Mouse (Mus musculus) frontal cortex, postnatal 36 days (tissue): ENCODE results near the gene Ier5.
A peak's percentile ranks its signal among the peaks of the same experiment; 100 is the strongest.

ENCODE experiments used
- DNase-seq, 2 experiments: peaks; one replicate each; pipeline ENCODE4 v3.0.0; 2022; ENCODE audit warnings: low spot score in 2 of 2

Ier5 gene

DNA sequence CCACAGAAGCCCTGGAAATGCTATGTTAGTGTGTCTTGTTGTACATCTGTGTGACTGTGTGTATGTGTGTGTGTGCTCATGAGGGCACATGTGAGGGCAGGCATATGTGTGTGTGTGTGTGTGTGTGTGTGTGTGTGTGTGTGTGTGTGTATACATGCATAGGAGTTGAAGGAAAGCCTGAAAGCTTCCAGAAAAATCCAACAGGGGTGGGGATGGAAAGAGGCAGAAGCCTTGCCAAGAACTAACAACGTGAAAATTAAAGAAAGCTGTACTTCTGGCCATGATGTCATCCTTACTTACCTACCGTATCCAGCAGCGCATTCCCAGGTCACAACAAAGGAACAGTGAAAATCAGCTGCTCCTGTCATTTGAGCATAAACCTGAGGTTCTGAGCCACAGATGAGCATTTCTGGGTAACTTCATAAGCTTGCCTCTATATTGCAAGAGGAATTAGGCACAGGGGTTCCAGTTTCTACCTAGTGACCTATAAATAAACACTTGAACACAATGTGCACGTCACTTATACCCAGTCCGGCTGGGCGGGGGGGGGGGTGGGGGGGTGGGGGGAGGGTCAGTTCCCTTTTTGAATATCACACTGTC lies 45.0 kb downstream of the Ier5 start:
- DNase-seq = no peak

DNA sequence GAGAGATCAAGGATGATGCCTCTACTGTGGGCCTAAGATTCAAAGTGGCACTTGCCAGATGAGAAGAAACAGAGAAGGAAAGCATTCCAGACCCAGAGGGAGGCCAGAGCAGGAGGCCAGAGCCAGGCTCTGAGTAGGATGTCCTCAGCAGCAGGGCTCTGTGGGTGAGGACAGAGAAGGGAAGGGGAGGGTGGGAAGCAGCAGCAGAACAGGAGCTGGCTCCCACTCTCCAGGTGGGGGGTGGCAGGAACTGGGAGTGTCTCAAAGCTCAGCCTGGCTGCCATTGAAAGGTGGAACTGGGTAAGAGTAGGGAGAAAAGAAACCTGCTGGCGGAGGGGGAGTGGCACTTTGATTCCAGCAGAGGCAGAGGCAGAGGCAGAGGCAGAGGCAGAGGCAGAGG lies 46.1 kb downstream of the Ier5 start:
- no peak for DNase-seq

DNA sequence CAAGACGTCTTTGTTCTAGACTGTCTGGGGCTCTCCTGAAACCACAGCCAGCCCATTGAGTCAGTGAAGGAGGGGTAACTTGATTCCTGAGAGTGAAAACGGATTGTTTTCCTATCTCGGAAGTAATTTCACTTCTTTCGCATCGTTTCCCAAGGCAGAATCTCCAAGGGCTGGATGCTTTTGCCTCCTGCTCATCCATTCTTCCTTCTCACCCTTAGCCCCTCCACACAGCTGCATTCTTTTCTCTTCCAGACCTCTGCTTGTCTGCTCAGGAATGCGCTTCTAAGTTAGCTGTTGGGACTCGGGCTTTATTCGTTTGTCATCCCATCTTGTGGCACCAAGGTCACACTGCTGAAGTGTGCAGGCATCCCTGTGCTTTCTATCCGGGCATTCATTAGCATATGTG lies 46.7 kb downstream of the Ier5 start:
- DNase-seq = no peak

DNA sequence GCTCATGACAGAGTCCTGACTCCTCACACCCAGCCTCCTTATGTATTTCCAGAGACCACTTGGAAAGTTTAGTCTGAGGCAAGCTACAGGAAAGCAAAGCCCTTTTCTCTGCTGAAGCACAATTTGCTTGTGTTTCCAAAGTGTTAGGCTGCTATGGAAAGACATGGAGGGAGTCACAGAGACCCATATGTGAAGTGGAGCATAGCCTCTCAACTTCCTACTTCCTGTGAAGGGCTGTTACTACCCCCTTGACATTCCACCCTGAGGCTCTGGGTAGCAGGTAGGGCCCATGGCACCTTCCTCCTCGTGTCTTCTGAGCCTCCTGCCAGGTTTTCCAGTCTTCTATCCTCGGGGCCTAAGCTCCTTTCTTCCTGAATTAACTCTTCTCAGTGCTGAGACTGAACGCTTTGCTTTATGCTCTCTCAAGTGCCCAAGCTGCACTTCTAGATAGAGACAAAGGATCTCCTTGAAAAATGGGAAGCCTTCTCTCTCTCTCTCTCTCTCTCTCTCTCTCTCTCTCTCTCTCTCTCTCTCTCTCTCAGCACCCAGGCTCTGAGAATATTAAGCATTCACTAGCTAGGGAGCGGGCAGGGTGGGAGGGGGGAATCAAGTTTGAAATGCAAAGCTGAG lies 47.2 kb downstream of the Ier5 start:
- no peak for DNase-seq

DNA sequence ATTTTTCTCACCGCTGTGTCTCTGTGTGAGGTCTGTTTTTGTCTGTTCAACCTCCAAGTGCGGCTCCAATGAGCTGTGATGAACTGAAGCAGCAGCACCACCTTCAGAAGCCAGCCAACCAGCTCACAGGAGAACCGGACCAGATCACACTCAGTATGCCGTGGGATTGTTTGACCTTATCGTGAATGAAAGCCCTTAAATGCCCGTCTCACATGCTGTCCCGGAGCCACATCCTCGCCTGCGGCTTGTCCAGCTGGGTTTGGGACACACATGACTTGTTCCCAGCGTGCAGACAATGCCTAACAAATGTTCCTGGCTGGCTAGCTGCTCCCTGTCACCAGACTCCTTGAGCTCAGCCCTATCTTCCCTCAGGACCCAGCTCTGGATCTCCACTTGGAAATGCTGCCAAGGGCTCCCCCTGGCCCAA lies 47.7 kb downstream of the Ier5 start:
- DNase-seq = peak in 1 of 2 experiments; percentile 63

DNA sequence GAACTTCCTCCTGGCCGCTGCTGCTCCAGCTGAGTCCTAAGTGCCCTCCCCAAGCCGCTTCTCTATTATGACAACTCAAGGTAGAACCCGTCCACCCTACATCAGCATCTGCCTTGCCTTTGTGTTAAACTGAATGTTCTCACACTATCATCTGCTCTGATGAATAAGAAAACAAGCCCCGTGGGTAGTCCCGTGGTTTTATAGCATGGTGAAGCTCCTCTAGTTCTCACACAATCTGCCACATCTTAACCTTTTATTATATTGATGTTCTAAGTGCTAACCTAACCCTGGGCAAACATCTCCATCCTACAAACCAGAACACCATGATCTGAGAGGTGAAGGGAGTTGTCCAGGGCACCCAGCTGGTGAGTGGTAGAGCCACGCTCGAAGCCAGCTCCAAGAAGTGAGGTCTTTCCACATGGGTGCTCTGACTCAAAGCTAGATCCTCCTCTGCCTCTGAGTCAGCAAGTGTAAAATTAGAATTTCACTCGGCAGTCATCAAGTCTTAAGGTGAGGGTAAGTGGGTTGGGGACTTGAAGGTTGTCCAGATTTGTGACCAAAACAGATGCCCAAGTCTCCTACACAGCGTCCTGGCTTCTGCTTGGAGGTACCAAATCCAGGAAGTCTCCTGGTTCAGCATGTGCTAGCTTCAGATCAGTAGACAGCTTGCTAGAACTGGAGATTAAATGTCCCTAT lies 48.4 kb downstream of the Ier5 start:
- DNase-seq = peak; percentile 67 to 81

DNA sequence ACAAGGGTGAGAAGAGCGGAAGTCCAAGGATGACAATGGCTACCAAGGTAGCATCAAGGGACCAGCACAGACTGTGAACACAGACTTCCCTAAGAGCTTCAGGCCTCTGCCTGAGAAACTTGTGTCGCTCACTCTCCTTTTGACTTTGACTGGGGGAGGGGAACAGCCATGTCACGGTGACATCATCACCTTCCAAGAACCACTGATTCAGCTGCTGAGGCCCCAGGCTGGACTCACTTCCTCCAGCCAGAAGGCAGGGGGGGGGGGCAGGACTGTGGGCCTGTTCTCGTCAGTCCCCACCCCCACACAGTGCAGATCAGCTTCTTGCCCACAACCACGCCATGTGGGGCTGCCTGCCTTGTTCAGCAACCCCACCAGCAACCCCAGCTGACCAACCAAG lies 49.3 kb downstream of the Ier5 start:
- no peak for DNase-seq

DNA sequence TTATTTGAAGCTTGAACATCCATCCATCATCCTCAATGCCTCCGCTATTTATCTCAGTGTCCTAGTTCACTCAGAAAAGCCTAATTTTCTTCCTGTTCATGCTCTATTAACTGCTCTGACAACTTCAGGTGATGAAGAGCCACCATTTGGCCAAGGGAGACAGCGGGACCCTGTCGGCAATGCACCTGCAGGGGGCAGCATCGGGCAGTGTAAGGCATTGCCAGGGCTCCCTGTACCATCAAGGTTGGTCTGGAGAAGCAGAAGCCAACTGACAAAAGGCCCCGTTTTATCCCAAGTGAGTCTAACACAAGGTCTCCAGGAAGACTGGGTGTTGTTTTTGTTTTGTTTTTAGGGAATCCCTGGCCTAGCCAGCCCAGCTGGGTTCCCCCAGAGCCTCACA lies 50.5 kb downstream of the Ier5 start:
- DNase-seq = peak; percentile 92 to 94
